Mouse (Mus musculus) monocyte, adult 5-6 weeks (primary cell): Measurements from ENCODE around the gene Atp5e. TPM values are rescaled to one million over a fixed set of nuclear protein-coding genes. Genes with fewer than 3 reads are reported as not detected.
A peak's percentile ranks its signal among the peaks of the same experiment; 100 is the strongest.

Source experiments
- ATAC-seq: fragments of 153-309, 156-312 bp; replicated peaks from 2 replicates; pipeline ENCODE4 v1.8.0; 2017; ENCODE audit warnings: mild to moderate bottlenecking; ENCODE audit not compliant: low TSS enrichment, insufficient number of reproducible peaks, severe bottlenecking, poor library complexity, low FRiP score
- total RNA-seq: library from RNA; stranded (forward); fragments of 200-1000, 200-491, 200-594 nt; gene quantifications from 3 replicates; pipeline ENCODE4 v1.2.3, GENCODE M21; 2017

Gene Atp5e
- 143 to 289 TPM (median 191 TPM) in 3 replicates for total RNA-seq

DNA sequence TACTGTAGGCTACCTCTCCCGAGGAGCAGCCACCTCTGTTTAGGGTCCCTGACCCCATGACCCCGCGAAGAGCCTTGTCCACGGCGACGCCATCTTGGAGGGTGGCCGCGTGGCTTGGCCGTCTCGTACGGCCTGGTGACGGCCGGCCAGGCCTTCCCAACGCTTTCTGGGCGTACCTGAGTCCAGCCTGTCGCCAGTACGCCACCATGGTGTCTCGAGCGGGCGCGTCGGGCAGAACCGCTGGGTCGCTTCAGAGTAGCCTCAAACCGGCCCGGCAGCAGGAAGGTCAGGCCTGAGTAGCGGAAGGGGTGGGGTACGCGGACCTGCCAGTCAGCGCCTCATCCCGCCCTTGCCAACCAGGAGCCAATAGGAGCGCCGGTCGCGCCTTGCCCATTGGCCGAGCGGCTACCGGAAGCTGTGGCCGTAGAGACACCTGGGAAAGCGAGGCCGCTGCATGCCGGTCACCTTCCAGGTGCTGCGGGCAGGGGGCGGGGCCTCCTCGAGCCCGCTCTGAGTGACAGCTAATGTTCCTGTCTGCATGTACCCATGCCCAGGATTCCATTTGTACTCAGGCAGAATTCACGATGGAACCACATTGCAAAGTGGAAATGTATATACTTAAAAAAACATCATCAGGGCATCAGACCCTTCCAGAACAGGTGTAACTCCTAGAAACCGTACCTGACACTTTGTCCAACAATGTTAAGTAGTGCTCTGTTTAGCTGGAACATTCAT lies at the start of gene Atp5e:
Gene Atp5e, minus strand, starts transcription at position 317 of the 735 bp plus-strand sequence.
- peak; percentile 98 for ATAC-seq

DNA sequence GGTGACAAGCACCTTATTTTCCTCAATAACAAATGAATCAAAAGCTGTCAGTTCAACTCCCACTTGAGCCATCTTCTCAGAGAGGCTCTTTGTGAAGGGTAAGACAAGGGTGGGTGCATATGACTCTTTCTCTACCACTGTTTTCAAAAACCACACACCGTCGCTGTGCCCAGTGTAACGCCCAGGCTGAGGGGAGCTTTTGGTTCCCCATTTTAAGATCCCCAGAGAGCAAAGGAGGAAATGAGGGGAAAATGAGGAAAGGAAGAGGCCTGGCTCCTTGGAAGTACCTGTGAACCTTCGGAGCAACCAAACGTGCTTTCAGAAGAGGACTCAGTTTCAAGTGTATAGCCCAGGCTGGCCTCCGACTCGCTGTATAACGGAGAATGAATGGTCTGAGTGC lies 45.9 kb upstream of the Atp5e start:
- no peak for ATAC-seq

DNA sequence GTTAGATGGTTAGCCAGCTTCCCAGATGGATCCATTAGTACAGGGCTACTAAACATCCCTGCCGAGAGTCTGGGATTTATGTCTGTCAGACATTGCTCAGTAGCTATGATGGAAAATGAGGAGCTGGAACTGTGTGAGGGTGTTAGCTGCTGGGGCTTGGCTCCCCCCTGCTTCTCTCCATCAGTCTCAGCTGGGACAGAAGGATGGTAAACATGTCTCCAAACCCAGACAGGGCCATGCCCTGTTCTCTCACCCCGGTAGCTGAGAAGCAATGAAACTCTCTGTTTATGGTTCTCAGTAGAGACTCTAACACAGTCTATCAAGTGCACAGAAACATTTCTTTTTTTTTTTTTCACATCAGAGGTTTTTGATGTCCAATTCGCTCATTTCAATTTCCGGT lies 44.1 kb upstream of the Atp5e start:
- ATAC-seq, result no peak

DNA sequence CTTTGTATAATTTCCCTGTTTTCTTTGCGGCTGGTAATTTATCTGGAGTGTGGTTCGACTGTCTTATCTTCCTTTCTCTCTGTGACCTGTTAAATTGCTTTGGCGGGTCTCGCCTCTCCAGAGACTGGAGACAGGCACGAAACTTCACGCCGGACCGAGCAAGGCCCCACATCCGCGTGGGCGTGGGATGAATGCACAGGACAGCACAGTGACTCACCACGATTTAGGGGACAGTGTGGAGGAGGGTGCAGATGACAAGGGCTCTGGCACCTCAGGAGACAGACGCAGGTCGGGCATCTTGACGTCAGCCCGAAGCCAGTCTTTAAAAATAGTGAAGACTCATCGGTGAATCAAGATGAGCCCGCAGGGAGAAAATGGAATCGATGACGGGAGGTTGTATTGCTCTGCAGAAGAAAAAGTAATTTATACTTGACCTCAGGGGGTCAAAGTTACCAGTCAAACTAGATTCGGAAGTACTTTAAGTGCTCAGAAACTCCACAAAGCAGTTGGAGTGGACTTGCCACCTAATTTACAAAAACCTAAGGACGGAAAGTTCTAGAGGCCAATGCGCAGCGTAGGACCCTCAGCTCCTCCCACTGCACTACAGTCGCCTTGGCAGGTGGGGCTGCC lies 39.0 kb upstream of the Atp5e start:
- no peak for ATAC-seq

DNA sequence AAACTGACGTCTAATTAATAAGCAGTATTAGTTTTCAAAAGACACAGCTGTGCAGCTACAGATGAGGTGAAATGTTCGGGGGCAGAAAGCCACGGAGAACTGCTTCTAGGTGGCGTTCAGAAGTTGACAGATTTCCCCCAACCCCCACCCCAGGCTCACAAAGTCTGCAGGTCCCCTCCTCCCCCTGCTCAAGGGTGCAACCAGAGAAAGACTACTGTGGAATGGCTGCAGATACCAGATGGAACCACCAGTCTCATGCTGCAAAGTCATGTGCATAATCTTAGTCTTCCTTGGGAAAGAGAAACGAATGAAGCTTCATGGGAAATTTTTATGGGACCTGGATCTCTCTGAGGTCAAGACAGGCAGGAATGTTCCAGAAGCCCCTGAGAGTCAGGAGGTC lies 38.4 kb upstream of the Atp5e start:
- ATAC-seq, result no peak

DNA sequence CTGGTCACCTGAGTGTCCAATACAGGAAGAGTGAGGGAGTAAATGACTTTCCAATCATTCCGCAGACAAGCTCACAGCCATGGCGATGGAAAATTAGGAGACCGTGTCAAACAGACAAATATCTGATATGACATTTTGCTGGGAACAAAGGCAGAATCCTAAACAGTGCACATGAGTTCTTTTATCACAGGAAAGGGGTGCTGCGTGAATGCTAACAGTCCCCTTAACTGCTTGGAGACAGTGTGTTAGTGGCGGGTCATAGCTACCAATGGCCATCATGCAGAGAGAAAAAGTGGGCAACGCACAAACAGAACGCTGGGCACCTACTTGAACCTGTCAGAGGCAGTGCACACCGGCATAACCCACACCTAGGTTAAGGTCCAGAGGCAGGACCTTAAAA lies 37.6 kb upstream of the Atp5e start:
- no peak for ATAC-seq

DNA sequence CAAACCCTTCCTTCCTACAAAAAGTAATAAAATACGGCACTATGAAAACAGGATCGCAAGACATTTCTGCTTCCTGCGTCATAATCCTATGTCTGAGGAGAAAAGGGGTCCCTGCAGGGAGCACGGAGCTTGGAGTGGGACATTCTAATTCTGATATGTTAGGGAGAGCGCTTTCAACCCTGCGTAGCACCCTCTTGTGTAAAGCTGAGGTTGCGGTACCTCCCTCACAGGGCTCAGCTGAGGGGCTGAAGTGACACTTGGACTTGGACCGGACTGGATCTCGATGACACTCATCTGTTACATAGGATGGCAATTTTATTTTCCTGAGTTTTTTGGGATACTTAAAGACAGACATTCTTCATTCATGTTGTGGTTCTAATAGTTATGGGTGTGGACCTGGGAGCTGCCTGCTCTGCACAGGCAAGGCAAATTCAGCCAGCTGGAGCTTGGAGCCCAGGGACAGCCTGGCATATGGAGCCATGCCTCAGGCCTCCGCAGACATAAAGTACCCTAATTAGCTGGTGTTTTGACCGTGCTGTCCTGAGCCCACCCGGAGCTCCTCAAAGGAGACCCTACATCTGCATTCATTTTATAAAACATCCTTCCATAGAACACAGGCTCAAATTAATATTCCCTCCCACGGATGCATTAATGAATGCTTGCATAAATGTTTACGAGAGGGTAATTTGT lies 37.1 kb upstream of the Atp5e start:
- no peak for ATAC-seq

DNA sequence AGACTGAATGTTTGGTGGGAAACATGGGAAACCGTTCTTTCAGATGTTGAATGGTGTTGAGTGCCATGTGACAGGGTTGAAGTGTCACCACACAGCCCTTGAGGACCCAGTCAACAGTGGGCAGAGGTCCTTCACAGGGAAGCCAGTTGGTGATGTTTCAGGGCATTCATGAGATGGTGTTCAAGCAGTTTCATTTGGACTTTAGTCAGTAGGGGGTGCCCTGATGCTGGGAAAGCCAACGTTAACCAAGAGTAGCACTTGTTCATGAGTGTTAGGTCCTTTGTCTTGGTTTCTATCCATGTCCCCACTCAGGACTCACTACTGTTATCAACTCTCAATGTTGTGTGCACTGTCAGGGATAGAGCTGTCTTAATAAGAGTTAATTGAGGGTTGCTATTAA lies 29.0 kb upstream of the Atp5e start:
- ATAC-seq, result 0 out of 2 replicates have a peak, but pooled peaks have one; percentile 50

DNA sequence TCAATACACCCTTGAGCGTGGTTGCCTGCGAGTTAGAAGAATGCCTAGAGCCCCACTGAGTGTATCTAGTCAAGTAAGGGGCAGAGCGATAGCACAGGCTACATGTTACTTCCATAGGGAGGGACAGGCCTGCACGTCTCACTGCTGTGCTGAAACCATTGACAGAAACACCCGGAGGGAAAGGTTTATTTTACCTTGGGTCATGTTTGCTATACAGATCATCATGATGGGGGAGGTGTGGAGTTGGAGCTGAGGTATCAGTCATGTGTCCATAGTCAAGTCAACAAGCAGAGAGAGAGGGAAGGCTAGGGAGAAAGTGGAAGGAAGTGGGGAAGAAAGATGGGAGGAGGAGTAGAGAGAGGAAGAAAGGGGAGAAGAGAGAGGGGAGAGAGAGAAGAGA lies 23.1 kb upstream of the Atp5e start:
- ATAC-seq, result no peak

DNA sequence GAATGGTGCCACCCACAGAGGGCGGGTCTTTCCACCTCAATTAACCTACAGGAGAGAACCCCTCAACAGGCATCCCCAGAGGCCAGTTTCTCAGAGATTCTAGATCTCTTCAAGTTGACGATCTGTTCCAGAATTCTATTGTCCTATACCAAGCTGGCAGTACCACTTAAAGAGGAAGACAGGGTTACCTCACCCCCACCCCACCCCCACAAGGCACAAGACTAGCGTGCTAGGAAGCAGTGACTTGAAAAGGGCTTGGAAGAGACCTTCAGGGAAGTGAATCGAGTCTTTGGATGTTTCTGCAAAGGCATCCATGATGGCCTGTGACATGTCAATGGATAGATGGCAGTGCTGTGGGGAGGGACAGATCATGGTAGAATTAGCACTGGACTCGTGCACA lies 14.8 kb upstream of the Atp5e start:
- ATAC-seq, result no peak

DNA sequence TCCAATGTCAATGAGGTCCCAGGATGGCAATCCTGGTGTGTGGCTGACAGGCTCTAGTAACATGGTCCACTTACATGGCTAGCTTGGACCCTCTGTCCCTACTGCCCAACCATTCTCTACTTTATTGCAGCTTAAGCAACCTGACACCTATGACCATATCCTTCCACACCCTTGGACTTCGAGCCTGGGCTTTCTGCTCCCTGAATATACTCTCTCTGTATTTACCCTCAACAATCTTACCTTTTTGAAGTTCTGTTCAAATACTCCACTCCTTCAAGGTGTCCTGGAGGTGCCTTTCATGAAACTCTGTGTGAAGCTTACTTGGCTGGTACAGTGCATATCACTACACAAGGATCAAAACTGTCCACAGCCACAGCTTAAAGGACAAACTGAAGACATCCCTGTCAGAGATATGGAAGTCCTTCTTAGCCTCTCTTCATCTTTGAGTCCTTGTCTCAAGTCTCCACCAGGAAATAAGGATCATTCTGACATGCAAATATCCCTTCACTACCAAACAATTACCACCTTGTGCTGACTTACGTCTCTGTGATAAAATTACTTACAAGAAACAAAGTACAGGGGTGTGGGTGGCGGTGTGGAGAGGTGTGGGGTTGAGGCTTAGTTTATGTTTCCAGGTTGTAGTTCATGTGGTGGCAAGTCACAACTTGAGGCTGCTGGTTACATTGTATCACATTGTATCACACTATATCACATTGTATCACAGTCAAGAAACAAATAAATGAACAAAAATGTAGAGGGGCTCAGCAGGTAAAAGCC lies 13.8 kb upstream of the Atp5e start:
- no peak for ATAC-seq

DNA sequence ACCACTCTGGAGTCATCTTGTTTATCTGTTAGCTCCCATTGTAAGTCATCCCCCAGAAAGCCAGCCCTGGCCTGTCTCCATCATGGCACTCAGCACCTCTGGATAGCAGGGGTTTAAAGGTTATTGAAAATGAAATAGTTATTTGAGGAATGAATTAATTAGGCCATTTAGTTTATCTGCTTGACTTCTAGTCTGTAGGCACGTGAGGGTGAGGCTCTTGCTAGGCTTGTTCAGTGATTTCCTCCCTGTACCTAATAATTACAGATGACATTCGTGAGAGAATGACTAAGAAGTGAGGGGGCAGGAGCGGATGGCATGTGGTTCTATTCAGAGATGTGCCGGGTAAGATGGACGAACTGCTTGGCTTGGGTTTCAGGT lies 9.6 kb upstream of the Atp5e start:
- no peak for ATAC-seq

DNA sequence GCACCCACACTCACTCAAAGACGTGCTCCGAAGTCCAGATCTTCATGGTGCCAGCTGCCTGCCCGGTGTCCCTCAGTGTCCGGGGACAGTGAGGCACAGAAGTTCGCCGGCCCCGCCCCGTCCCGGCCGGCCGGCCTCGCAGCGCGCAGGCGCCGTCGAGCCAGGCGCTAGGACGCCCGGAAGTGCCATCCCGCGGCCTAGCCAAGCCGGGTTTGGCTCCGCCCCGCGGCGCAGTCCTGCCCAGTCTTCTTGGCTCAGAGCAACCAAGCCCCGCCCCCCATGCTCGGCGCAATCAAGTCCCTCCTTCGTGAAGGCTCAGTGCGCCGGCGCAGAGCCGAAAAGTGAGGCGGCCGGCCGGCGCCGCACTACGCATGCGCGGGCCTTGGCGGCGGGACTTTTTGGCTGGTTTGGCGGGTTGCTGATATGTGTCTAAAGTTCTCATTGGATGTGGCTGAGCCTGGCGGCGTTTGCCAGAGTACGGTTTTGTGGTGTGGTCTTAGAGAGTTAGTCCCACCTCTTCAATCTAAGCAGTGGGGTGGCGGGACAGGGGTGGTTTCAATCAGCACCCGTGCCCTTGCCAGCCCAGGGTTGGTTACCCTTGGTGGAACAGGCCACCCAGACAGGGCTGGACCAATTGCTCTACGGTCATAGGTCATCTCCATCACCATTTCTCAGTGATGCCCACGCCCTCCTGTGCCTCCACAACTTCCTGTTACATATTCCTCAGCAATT lies 9.1 kb upstream of the Atp5e start, which contains the start of gene Prelid3b:
Gene Prelid3b, minus strand, starts transcription at position 264 of the 732 bp plus-strand sequence.
- peak; percentile 83 for ATAC-seq

DNA sequence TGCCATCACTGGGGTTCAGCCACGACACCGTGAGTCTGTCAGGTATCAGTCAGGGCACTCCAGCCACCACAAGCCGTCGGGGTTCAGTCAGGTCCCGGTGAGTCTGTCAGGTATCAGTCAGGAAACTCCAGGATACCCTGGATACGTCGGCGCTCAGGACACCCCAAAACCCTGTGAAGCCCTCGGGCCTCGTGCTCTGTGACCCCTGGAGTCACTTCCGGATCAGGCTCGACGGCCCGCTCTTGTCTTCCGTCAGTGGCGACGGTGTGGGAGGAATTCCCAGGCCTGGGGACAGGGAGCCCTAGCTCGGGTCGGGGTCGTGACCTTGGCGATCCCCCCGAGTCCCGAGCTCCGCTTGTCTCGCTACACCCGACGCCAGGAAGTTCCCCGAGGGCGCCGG lies 8.5 kb upstream of the Atp5e start:
- peak; percentile 10; the same call in 1 of the 2 replicates for ATAC-seq

DNA sequence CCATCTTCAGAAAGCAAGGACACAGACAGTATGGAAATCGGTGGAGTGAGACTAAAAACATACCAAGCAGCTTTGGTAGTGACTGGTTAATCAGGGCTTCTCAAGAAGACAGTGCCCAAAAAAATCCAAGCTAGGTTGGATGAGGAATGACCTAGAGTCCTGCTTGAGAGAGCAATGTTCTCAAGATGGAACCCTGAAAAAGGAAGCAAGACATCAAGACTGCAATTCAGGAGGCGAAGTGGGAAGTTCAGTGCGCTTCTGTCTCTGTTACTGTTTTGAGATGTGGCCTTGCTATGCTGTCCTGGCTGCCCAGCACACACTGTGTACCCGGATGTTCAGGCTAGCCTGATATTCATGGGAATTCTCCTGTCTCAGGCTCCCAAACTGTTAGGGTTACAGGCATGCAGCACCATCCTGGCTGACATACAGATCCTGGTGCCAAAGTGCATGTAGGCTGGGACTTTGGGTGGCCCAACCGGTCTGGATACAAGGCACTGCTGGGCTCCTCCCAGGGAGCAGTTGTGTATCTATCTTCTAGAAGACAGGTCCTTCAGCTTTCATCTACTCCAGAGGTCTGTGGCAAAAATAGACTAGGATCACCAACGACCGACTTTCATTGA lies 7.0 kb upstream of the Atp5e start:
- ATAC-seq, result no peak

DNA sequence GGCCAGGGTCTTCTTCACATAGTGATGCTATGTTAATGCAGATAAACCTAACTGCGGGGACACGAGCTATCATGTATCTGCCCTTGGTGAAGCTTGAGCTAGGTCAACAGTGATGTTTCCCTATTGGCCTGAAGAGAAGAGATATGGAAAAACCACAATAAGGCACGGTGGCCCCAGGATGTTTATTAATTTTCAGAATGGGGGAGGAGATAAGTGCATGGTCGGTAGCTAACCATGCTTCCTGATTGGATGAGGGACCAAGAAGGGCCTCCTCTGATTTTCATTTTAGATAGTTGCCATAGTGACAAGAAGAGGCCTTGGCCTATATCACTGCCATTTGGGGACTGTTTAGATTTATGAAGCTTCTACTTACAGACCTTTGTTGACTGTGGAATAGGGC lies 6.4 kb upstream of the Atp5e start:
- no peak for ATAC-seq

DNA sequence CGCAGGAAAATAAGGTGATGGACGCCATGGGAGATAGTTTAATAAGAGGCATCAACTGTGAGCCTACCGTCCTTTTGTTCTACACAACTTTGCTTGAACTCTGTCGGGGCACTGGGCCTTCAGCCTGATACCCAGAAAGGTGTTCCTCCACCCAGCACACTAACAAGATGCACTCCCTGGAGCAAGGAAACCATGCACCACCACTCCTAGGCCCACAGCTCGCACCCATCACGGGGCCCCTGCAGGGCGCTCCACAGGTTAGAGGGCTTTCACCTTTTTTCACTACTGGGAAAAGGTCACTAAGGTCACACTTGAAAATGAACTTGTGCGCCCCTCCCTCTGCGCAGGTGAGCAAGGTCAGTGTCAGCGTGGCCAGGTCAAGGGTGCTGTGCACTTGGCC lies 535 bp downstream of the Atp5e start:
- no peak for ATAC-seq

DNA sequence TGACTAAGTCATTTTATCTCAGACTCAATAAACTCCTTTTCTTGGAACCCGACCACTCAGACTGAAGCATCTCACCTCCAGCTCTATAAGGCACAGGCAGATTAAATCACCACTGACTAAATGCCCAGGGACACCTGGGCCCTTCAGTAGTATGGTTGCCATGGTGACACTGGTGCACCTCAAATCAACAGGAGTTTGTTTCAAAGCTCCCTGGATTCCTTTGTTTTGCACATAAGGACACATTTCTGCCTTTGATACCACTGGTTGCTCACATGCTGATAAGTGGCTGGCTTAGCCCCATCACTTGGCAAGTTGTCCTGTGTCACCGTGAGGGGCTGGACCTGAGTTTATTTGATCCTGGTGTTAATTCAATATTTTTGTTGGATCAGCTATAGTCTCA lies 4.5 kb downstream of the Atp5e start:
- ATAC-seq, result no peak
